Mouse (Mus musculus) ES-Bruce4 (cell line): ENCODE data around the gene Ttc38.

ENCODE experiments used
- CTCF ChIP-seq: IDR thresholded peaks from one replicate; pipeline ENCODE4 v1.8.1; 2011; ENCODE audit warnings: low read depth, low read length
- EP300 ChIP-seq: IDR thresholded peaks from 2 replicates; pipeline ENCODE4 v1.6.1; 2011; ENCODE audit warnings: low read depth, low read length; ENCODE audit not compliant: insufficient read depth
- POLR2A ChIP-seq: IDR thresholded peaks from one replicate; pipeline ENCODE4 v1.8.1; 2011; ENCODE audit warnings: low read length; ENCODE audit not compliant: insufficient read depth

- TF ChIP-seq CTCF (no peak), POLR2A (peak; percentile 84), EP300 (no peak)
Measured at GRCm38 (mm10) chr15:85831954-85832590, at the start of gene Ttc38.
